Mouse (Mus musculus): Measurements from ENCODE around the gene 1110008P14Rik.

GRCm38 (mm10) chr2:32328911-32329460 lies 52.8 kb downstream of the 1110008P14Rik start:
- TF ChIP-seq CTCF (IDR thresholded peaks at IDR 0.05; ENCODE audit: control insufficient read depth, insufficient read depth, insufficient read length) (no peak), MYOD1 (IDR thresholded peaks at IDR 0.05; ENCODE audit: control insufficient read depth, insufficient read length, low read depth) (no peak)
